Mouse (Mus musculus) layer of hippocampus, adult 11-12 months (tissue): ENCODE results near the gene Tspan10.

Experiments used
- DNase-seq: peaks from one replicate; pipeline ENCODE4 v3.0.0; 2022; ENCODE audit warnings: low spot score

Tspan10 gene

GRCm38 (mm10) chr11:120492878-120493203, 50.4 kb downstream of the Tspan10 start:
- DNase-seq: no peak

- no peak for DNase-seq
Measured at GRCm38 (mm10) chr11:120493351-120493750, 50.9 kb downstream of the Tspan10 start.

- DNase-seq: no peak
Measured at GRCm38 (mm10) chr11:120493911-120494310, 51.5 kb downstream of the Tspan10 start.
